Comparison of ENCODE assay signal across 10 mouse cellular contexts in the genomic region with DNA sequence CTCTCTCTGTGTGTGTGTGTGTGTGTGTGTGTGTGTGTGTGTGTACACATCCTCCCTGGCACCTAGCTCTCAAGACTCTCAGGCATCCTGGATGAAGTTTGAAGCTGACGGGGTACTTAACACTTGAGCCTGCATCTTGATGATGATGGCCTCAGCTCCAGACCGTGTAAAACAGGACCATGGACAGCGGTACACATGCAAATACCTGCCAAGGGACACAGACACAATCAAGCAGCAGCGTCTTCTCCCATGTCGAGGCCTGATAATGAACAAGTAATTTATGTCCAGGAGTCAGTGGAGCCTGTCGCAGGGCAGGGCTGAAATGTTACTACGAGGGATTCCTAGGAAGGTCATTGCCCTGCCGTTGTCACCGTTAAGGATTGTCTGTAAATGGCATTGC.
DNase-seq lines count a peak whose midpoint lies in the region; ATAC-seq lines count a peak whose summit lies in the region.
"Had no signal": no experiment of that assay in that cellular context is flagged by ENCODE, and none has a peak within 500 bp of the region (broad histone marks: within the 10 kb centered on the region; RNA-seq: fewer than 3 reads in every experiment).

No protein-coding gene starts in this region.

- peak; percentile 24 for DNase-seq in liver
- DNase-seq in Muller cell, postnatal 12 days (ENCODE audit: inconsistent ontology term) = peak; percentile 28
- peak; percentile 73 for DNase-seq in embryo, embryonic 10.5 days (ENCODE audit: low spot score)
- DNase-seq in mesoderm, embryonic 11.5 days (ENCODE audit: low read depth, low spot score) = peak; percentile 79
- DNase-seq in spleen, adult 18-20 months = no peak
- DNase-seq in natural killer cell, adult 2 months (ENCODE audit: low spot score in 2 of 2) = no peak
- DNase-seq: cerebellum, postnatal 14 days had no signal

- no peak overlapping the region for H3K27ac ChIP-seq in liver, embryonic 12.5 days
- H3K27ac ChIP-seq: forebrain, embryonic 15.5 days; limb, embryonic 13.5 days had no signal

- WGBS in liver, embryonic 12.5 days (ENCODE audit: insufficient replicate concordance) = 33% methylated on average over 9 of the region's 9 CpGs

- no peak overlapping the region for H3K4me2 ChIP-seq in liver, embryonic 12.5 days
- H3K4me2 ChIP-seq: forebrain, embryonic 15.5 days; limb, embryonic 13.5 days had no signal

- no peaks in the 10 kb centered on the region for H3K36me3 ChIP-seq in liver, embryonic 12.5 days
- H3K36me3 ChIP-seq: forebrain, embryonic 15.5 days; limb, embryonic 13.5 days had no signal

- ATAC-seq in liver, embryonic 12.5 days = no peak
- ATAC-seq: forebrain, embryonic 15.5 days had no signal

- no peak overlapping the region for H3K4me3 ChIP-seq in liver, embryonic 12.5 days
- H3K4me3 ChIP-seq: forebrain, embryonic 15.5 days; limb, embryonic 13.5 days had no signal

- H3K27me3 ChIP-seq in liver, embryonic 12.5 days (replicated peaks) = no peaks in the 10 kb centered on the region
- H3K27me3 ChIP-seq: limb, embryonic 13.5 days had no signal

- H3K4me1 ChIP-seq in liver, embryonic 12.5 days = no peaks in the 10 kb centered on the region
- H3K4me1 ChIP-seq: forebrain, embryonic 15.5 days; limb, embryonic 13.5 days had no signal

- H3K9ac ChIP-seq in liver, embryonic 12.5 days = no peak overlapping the region
- H3K9ac ChIP-seq: forebrain, embryonic 15.5 days; limb, embryonic 13.5 days had no signal

- H3K9me3 ChIP-seq in liver, embryonic 12.5 days (replicated peaks) = no peaks in the 10 kb centered on the region
- H3K9me3 ChIP-seq: forebrain, embryonic 15.5 days; limb, embryonic 13.5 days had no signal

Comparison
In these comparisons a context has a peak if more than half of its experiments do, and no peak if none do; other contexts are left out.
1. DNase-seq: peak in liver (single experiment), Muller cell, postnatal 12 days (single experiment), embryo, embryonic 10.5 days (single experiment) and mesoderm, embryonic 11.5 days (single experiment); none in spleen, adult 18-20 months (0 of 2) and natural killer cell, adult 2 months (0 of 2).